Mouse (Mus musculus): Measurements from ENCODE around the gene Slc39a3.

DNA sequence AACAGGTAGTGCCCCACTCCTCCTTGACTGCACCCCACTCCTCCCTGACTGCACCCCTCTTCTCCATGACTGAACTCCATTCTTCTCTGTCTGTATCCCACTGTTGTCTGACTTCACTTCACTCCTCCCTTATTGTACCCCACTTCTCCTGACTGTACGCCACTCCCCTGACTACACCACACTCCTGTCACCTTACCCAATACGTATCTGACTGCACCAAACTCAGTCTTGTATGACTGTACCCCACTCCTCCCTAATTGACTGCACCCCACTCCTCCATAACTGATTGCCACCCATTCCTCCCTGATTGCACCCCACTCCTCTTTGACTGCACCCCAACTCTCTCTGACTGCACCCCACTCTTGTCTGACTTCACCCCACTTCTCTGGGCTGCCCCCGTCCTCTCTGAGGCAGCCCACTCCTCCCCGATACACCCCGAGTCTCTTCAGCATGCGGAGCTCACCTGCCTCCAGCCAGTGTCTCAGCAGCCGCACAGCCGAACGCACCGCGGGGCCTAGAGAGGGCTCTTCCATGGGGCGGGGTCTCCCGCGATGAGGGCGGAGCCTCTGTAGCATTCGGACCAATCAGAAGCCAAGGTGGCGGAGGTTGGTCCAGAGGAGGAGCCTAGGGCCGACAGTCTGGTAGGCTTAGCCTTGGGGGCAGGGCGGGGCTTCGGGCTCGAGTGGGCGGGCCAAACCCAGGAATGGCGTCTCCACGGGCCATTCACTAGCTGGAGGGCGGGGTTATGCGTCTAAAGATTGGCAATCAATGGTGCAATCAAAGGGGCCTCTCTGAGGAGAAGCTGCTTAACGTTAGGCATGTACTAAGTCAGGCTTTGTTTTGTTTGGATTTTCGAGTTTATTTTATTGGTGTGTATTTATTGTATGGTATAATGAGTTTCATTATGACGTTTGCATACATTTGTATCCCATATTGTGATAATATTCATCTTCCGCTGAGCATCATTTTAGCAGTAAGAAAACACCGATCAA is 22.5 kb downstream of the Slc39a3 start, which contains the start of gene Gng7:
- TF ChIP-seq CTCF (IDR thresholded peaks at IDR 0.05; ENCODE audit: extremely low read depth, insufficient read depth, insufficient read length, insufficient replicate concordance) (no peak), POLR2A (IDR thresholded peaks at IDR 0.05; ENCODE audit: low read depth, low read length) (no peak)
